Mouse (Mus musculus) gastrocnemius, adult 18-20 months (tissue): ENCODE measurements around the gene Gm45808. TPM values are rescaled to one million over a fixed set of nuclear protein-coding genes. Genes with fewer than 3 reads are reported as not detected.
"Not testable (repeated sequence)": the region's sequence is repeated elsewhere in the genome, so short reads cannot be mapped to it uniquely, and the experiment has no call there.

Experiments
- DNase-seq: peaks from one replicate; pipeline ENCODE4 v3.0.0; 2021; ENCODE audit warnings: low spot score
- long read RNA-seq, 2 experiments: library from polyadenylated mRNA; stranded (forward); transcript quantifications; one replicate each; pipeline ENCODE4 v2.0.0; 2021
- total RNA-seq, 2 experiments: library from RNA; stranded (reverse); gene quantifications; 2 replicates each; pipeline ENCODE4 v1.2.3; 2021

Gm45808 gene
- 1 to 10 TPM; 8.1 to 9.6 TPM for total RNA-seq
- long read RNA-seq, experiment 1, partial matches to known transcripts: 0 of 1 reads
- long read RNA-seq, experiment 1, other reads (novel, unspliced or antisense): 1 of 1 reads
- long read RNA-seq, experiment 2: 0 reads

- no peak for DNase-seq
Measured at GRCm38 (mm10) chr7:45486761-45487415, at the start of gene Gm45808. Gene Gm45808, minus strand, starts transcription at chr7:45486811.

DNA sequence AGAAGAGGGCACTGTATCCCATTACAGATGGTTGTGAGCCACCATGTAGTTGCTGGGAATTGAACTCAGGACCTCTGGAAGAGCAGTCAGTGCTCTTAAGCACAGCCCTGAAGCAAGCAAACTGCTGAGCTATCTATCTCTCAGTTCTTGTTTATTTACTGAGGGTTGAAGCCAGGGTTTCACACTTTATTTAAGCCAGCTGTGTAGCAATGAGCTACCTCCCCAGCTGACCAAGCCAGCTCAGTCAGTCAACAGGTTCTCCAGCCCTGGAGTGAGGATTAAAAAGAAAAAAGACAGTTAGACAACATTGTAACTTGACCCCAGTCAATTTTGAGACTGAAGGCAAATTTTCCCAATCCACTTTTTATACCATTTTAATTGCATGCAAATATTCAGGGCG, 49.1 kb upstream of the Gm45808 start:
- no peak for DNase-seq

GRCm38 (mm10) chr7:45530643-45531042, 44.0 kb upstream of the Gm45808 start:
- DNase-seq: no peak

GRCm38 (mm10) chr7:45529461-45529860, 42.9 kb upstream of the Gm45808 start:
- no peak for DNase-seq

DNA sequence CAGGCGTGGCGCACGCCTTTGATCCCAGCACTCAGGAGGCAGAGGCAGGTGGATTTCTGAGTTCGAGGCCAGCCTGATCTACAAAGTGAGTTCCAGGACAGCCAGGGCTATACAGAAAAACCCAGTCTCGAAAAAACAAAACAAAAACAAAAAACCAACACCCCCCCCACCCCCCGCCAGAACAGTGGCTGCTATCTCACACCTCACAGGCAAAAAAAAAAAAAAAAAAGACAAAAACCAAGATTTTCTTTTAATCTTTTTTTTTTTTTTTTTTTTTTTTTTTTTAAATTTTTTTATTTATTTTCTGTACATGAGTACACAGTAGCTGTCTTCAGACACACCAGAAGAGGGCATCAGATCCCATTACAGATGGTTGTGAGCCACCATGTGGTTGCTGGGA, 40.6 kb upstream of the Gm45808 start:
- not testable (repeated sequence) for DNase-seq

GRCm38 (mm10) chr7:45526474-45527120, 40.0 kb upstream of the Gm45808 start:
- no peak for DNase-seq

- peak; percentile 98 for DNase-seq
Measured at GRCm38 (mm10) chr7:45525809-45526473, 39.3 kb upstream of the Gm45808 start, which contains the start of the genes Ppp1r15a and Plekha4. Gene Ppp1r15a, minus strand, starts transcription at chr7:45526268. Gene Plekha4, plus strand, starts transcription at chr7:45526330.

- peak; percentile 53 for DNase-seq
Measured at GRCm38 (mm10) chr7:45524841-45525621, 38.4 kb upstream of the Gm45808 start.

GRCm38 (mm10) chr7:45523678-45524170, 37.1 kb upstream of the Gm45808 start:
- DNase-seq: no peak

GRCm38 (mm10) chr7:45522957-45523676, 36.5 kb upstream of the Gm45808 start:
- DNase-seq: no peak

- no peak for DNase-seq
Measured at GRCm38 (mm10) chr7:45522194-45522752, 35.7 kb upstream of the Gm45808 start.

GRCm38 (mm10) chr7:45521728-45522184, 35.1 kb upstream of the Gm45808 start:
- DNase-seq: peak; percentile 91

- no peak for DNase-seq
Measured at GRCm38 (mm10) chr7:45520605-45521004, 34.0 kb upstream of the Gm45808 start.

- DNase-seq: no peak
Measured at GRCm38 (mm10) chr7:45519345-45520120, 32.9 kb upstream of the Gm45808 start.

GRCm38 (mm10) chr7:45518618-45519017, 32.0 kb upstream of the Gm45808 start:
- DNase-seq: no peak

DNA sequence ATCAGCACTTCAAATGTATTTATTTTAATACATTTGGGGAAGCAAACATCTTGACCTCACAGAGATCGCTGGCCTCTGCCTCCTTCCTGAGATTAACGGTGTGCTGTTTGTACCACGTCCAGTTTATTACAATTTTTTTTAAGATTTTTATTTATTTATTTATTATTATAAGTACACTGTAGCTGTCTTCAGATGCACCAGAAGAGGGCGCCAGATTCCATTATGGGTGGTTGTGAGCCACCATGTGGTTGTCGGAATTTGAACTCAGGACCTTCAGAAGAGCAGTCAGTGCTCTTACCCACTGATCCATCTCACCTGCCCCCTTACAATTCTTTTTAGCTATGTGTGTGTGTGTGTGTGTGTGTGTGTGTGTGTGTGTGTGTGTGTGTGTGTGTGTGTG, 30.2 kb upstream of the Gm45808 start:
- not testable (repeated sequence) for DNase-seq

DNA sequence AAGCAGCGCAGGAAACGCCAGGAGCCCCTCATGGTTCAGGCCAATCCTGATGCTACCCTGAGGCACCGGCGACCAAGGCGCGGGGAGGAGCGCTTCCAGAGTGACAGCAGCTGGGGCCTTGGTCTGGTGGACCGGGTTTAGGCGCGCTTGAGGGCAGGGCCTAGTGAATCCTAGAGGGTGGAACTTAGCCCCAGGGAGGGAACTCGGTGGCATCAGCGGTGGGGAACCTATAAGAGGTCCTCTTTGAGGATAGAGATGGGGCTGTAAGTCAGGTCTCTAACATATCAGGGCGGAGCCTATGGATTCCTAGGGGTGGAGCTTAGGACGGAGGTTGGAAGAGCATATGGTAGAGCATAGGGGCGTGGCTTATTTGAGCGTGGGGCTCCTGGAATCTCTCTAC, 28.8 kb upstream of the Gm45808 start:
- no peak for DNase-seq

GRCm38 (mm10) chr7:45514411-45514810, 27.8 kb upstream of the Gm45808 start:
- no peak for DNase-seq
